Mouse (Mus musculus): Measurements from ENCODE around the gene Tgds.
"Not testable (repeated sequence)": the region's sequence is repeated elsewhere in the genome, so short reads cannot be mapped to it uniquely, and the experiment has no call there.

The Tgds gene

GRCm38 (mm10) chr14:118136744-118137452, 4.3 kb upstream of the Tgds start, which contains the start of gene Gpr180:
Gene Gpr180 (plus strand): TSS chr14:118137158.
- peak; percentile 91 to 97 for DNase-seq (ENCODE audit: low spot score in 2 of 2)

DNA sequence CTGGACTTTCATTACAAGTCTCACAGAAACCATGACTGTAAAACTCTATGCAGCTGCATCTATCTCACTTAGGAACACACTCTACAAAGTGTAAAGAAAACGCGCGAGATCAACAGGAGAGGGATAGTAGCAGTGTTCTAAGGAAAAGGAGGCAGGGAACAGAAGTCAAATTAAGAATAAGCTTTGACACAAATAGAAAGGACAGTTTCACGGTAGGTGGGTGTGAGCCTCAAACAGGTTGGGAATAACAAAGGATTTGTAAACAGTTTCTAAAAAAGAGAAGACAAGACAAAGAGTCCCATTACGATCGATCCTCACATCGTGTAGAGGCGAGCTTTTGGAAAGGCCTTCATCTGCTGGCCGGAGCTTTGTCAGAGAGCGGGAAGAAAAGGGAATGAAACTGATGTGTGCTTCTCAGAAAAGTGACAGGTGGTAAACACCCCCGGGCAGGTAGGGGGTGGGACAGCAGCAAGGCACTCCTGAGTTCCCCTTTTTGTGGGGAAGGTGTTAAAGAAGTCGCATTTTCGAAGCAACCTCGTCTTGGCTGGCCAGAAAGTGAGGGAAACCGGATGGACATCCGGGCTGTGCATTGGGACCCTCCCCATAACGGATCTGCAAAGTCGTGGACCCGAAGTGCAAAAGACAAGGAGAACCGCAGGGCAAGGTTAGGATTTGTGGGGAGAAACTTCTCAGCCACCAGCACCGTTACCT, 469 bp downstream of the Tgds start:
- no peak for DNase-seq (ENCODE audit: low spot score in 2 of 2)

GRCm38 (mm10) chr14:118131472-118131871, 1.1 kb downstream of the Tgds start:
- DNase-seq (ENCODE audit: low spot score in 2 of 2) = no peak

- DNase-seq (ENCODE audit: low spot score in 2 of 2) = no peak
Measured at GRCm38 (mm10) chr14:118126301-118126700, 6.3 kb downstream of the Tgds start.

GRCm38 (mm10) chr14:118124771-118125170, 7.8 kb downstream of the Tgds start:
- no peak for DNase-seq (ENCODE audit: low spot score in 2 of 2)

DNA sequence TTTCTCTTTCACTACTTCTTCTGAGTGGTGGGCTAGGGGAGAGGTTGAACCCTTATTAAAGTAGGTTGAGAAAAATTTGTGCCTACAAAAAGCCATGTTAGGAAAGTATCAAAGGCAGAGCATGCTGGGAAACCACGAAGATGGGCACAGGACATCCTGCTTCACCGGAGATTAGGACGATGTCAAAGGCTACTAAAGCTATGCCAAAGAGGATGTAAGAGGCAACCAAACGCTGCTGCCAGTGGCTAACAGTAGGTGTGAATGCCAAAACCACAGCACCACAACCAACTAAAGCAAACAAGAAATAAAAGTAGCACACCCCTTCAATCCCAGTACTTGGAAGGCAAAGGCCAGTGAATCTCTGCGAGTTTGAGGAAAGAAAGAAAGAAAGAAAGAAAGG, 8.4 kb downstream of the Tgds start:
- DNase-seq (ENCODE audit: low spot score in 2 of 2) = no peak

- DNase-seq (ENCODE audit: low spot score in 2 of 2) = no peak
Measured at GRCm38 (mm10) chr14:118113116-118113515, 19.4 kb downstream of the Tgds start.

DNA sequence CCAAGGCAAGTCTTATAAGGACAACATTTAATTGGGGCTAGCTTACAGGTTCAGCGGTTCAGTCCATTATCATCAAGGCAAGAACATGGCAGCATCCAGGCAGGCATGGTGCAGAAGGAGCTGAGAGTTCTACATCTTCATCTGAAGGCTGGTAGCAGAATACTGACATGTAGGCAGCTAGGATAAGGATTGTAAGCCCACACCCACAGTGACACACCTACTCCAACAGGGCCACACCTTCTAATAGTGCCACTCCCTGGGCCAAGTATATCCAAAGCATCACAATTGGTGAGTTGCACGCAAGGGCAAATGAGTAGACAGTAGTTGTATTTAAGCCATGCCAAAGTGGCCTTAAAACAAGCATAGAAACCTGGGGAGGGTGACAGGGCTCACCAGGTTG, 25.1 kb downstream of the Tgds start:
- DNase-seq (ENCODE audit: low spot score in 2 of 2) = not testable (repeated sequence)

DNA sequence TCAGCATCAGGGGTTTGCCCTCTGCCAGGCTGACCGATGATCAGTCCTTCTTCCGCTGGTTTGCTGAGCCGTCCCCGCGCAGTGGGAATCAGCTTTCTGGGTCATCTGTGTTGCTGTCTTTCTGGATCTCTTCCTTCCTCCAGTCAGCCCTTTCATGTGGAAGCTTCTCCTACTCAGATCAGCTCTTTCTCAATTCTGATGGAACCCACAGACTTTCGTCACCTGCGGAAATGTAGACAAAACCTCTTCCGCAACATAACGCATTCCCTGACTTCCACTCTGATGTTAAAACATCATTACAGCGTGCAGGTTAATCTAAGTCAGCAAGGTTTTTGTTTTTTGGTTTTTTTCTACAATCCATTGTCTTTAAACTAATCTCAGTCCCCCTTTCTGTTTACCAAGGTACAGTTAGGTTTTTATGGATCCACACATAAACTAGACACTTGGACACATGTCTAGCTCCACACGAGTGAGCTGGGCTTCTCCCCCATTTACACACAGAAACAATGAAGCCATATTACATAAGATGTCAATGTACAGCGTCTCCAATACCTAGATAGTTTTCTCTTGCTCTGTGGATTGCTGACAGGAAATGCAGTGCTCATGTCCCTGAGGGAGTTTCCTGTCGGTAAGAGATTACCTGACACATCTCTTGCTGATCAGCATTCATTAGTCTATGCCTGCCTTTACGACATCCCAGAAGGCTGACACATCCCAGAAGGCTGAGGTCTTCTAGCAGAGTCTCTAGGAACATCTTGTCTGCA, 31.1 kb downstream of the Tgds start:
- no peak for DNase-seq (ENCODE audit: low spot score in 2 of 2)

DNA sequence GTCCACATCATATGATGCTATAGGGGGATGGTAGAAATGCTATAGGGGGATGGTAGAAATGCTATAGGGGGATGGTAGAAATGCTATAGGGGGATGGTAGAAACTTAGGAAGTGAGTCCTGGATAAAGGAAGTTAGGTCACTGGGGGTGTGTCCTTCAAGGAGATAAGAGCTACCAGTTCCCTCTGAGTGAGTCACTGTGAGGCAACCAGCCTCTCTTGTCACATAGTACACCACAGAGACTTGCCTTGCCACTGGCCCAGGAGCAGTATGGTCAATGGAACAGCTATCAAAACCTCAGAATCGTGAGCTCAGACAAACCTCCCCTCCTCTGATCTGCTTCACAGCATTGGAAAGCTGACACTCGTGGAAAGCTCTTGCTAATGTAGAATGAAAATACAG, 34.3 kb downstream of the Tgds start:
- DNase-seq (ENCODE audit: low spot score in 2 of 2) = no peak

DNA sequence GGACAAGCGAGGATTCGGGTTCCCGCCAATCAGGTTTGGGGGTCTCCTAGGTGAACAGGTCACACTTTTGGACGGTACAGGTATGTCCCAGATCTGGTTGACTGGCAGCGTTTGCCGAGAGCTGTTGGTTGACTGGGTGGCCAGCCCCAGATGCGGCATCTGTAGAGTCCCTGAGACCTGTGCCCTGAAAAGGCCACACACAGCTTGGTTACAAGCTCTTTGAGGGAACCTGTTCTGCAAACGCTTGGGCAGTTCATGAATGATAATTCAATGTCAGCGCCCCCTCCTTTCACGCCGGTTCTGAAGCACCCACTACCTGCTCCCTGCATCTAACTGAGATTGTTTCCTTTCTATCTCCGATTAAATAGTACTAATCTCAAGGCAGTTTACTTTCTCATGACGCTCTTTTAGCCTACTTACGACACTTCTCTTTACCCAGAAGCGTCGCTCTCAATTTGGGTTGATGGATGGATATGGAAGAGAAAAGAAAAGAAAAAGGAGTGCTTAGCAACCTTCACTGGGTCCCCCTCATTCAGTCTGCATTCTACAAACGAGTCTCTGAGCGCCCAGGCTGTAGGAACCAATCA, 42.7 kb downstream of the Tgds start:
- DNase-seq (ENCODE audit: low spot score in 2 of 2) = no peak

DNA sequence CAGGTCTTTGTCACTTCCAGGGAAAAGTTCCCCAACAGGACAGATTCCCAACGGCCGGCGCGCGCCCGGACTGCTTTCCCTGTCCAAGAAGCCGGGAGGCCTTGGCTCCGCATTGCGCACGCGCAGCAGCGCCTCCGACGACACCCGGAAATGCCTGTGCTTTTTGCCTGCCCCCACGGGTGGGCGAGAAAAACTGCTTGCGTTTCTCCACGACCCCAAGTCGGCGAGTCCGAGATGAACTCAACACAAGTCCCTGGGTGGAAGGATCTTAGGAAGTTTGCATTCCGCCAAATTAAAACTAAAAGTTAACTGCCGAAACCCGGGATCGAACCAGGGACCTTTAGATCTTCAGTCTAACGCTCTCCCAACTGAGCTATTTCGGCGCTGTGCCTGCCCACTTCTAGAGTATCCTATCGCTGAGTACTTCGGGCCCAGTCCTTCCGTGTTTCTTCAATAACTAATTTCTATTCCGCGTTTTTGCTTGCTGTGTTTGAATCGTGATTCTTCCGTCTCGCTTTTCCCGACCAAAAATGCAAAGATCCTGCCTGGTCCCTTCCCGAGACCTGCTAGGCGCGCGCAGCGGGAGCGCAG, 43.2 kb downstream of the Tgds start:
- DNase-seq (ENCODE audit: low spot score in 2 of 2) = peak; percentile 84 to 92

- DNase-seq (ENCODE audit: low spot score in 2 of 2) = no peak
Measured at GRCm38 (mm10) chr14:118088437-118089207, 43.9 kb downstream of the Tgds start.

GRCm38 (mm10) chr14:118086271-118087035, 46.1 kb downstream of the Tgds start:
- no peak for DNase-seq (ENCODE audit: low spot score in 2 of 2)

- DNase-seq (ENCODE audit: low spot score in 2 of 2) = no peak
Measured at GRCm38 (mm10) chr14:118083851-118084250, 48.7 kb downstream of the Tgds start.

DNA sequence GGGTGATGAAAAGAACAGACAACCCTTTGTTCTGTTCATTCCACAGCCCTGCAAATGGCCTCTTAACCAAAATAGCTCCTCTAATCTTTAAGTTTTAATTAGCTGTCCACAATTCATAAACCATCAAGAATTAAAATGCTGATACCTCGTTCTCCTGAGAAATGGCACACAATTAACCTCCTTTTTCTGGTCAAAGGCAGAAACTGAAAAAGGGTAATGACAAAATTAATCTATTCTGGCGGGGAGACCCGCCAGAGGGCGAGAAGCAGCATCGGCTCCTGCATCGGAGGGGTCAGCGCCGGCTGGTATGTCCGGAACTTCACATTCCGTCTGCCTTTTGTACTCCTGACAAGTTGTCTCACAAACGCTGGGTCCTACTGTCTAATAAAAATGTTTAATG, 51.9 kb downstream of the Tgds start:
- no peak for DNase-seq (ENCODE audit: low spot score in 2 of 2)

DNA sequence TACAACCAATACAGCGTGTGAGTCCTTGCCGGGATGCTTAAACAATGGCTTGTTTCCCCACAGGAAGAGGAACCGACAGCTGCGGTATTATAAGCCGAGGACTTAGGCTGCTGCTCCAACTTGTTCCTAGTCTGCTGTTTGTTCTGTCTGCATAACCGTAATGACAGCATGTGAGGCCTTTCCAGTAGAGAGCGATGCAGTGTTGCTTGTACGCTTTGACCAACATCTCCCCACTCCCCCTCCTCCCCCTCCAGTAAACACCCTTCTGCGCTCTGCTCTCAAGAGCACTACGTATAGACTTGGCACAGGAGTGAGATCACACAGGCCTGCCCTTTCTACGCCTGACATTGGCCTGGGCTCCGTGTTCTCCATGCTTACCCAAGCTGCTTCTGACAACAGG, 62.5 kb downstream of the Tgds start:
- no peak for DNase-seq (ENCODE audit: low spot score in 2 of 2)

- no peak for DNase-seq (ENCODE audit: low spot score in 2 of 2)
Measured at GRCm38 (mm10) chr14:118069439-118070079, 63.0 kb downstream of the Tgds start.

Measured in cerebellum, postnatal 4 days (tissue).